Mouse (Mus musculus) kidney, adult 2 months (tissue): ENCODE data around the gene Cenpv. TPM values are rescaled to one million over a fixed set of nuclear protein-coding genes. Genes with fewer than 3 reads are reported as not detected.

Experiments used
- DNase-seq: peaks from one replicate; pipeline ENCODE4 v3.0.0; 2021
- H3K27ac ChIP-seq: fragments of 200-500 bp; 2 replicates; pipeline ENCODE4 v1.5.1; 2012; ENCODE audit warnings: low read depth, low read length, control low read depth, inconsistent platforms; ENCODE audit not compliant: insufficient read depth
- H3K27me3 ChIP-seq: fragments of 200-500 bp; replicated peaks from 2 replicates; pipeline ENCODE4 v1.6.1; 2012; ENCODE audit warnings: mild to moderate bottlenecking, moderate library complexity, low read length, inconsistent platforms; ENCODE audit not compliant: control insufficient read depth, insufficient read depth
- H3K36me3 ChIP-seq: fragments of 200-500 bp; 2 replicates; pipeline ENCODE4 v1.6.1; 2012; ENCODE audit warnings: mild to moderate bottlenecking, moderate library complexity, low read length, inconsistent platforms; ENCODE audit not compliant: control insufficient read depth, insufficient read depth
- H3K4me1 ChIP-seq: fragments of 200-500 bp; 2 replicates; pipeline ENCODE4 v1.6.1; 2011; ENCODE audit warnings: low read length; ENCODE audit not compliant: control insufficient read depth, insufficient read depth
- H3K4me3 ChIP-seq: fragments of 200-500 bp; 2 replicates; pipeline ENCODE4 v1.5.1; 2011; ENCODE audit warnings: mild to moderate bottlenecking, low read depth, low read length, control low read depth; ENCODE audit not compliant: insufficient read depth
- CTCF ChIP-seq: fragments of 200-500 bp; conservative IDR thresholded peaks from 2 replicates; pipeline ENCODE4 v1.5.1; 2011; ENCODE audit warnings: low read depth, mild to moderate bottlenecking, control low read depth, low read length, moderate library complexity, mixed read lengths; ENCODE audit not compliant: insufficient read depth, insufficient read length
- POLR2A ChIP-seq: fragments of 200-500 bp; IDR thresholded peaks from one replicate; pipeline ENCODE4 v1.6.1; 2011; ENCODE audit warnings: low read depth, low read length, control low read depth
- WGBS: fragments of 180-500 bp; shearing (Covaris S2); methylation state at CpG from one replicate; pipeline ENCODE4 v1.1.7; 2018; 5-methylcytosine and 5-hydroxymethylcytosine counted together
- polyA plus RNA-seq: library from polyadenylated mRNA; depleted of rRNA; stranded (reverse); fragments of >200 nt; gene quantifications from 2 replicates; pipeline ENCODE4 v1.2.3, GENCODE M21; 2012

Gene Cenpv
- polyA plus RNA-seq, 1 experiment = 41.7 TPM

- no peak for TF ChIP-seq CTCF
- no peak for TF ChIP-seq POLR2A
- no peaks in the 10 kb centered on the region for H3K36me3 ChIP-seq
- H3K27ac ChIP-seq = no peak overlapping the region
- no peaks in the 10 kb centered on the region for H3K4me1 ChIP-seq
- no peaks in the 10 kb centered on the region for H3K27me3 ChIP-seq
- no peak for DNase-seq
- H3K4me3 ChIP-seq = no peak overlapping the region
- WGBS = 71% methylated on average over 4 of the region's 4 CpGs
Measured at GRCm38 (mm10) chr11:62574703-62575085, 35.6 kb upstream of the Cenpv start.

- no peak for DNase-seq
- H3K27me3 ChIP-seq = no peaks in the 10 kb centered on the region
- no peak within 1 kb of the TSS for H3K27ac ChIP-seq
- TF ChIP-seq POLR2A (no peak), CTCF (no peak)
- H3K4me3 ChIP-seq = no peak within 1 kb of the TSS
- WGBS = 78% methylated on average over 6 of the region's 6 CpGs
- no peaks in the 10 kb centered on the region for H3K36me3 ChIP-seq
- H3K4me1 ChIP-seq = no peaks in the 10 kb centered on the region
Measured at GRCm38 (mm10) chr11:62573959-62574702, 35.1 kb upstream of the Cenpv start, which contains the start of gene Trpv2. Gene Trpv2, plus strand, starts transcription at chr11:62574486.

GRCm38 (mm10) chr11:62568300-62568699 is 29.2 kb upstream of the Cenpv start:
- no peak for TF ChIP-seq POLR2A
- TF ChIP-seq CTCF = no peak
- 83% methylated on average over 3 of the region's 3 CpGs for WGBS

GRCm38 (mm10) chr11:62566211-62566610 is 27.1 kb upstream of the Cenpv start:
- DNase-seq = no peak
- H3K27ac ChIP-seq = no peak overlapping the region
- peaks cover 4% of the 10 kb centered on the region; the same call in 1 of the 2 replicates for H3K4me1 ChIP-seq
- no peak overlapping the region for H3K4me3 ChIP-seq
- no peaks in the 10 kb centered on the region for H3K27me3 ChIP-seq
- no peaks in the 10 kb centered on the region for H3K36me3 ChIP-seq
- WGBS = 34% methylated on average over 1 of the region's 1 CpGs
- TF ChIP-seq CTCF (no peak), POLR2A (no peak)

More at GRCm38 (mm10) chr11:62568300-62568699, 29.2 kb upstream of the Cenpv start:
- H3K27ac ChIP-seq = no peak overlapping the region
- peaks cover 4% of the 10 kb centered on the region; the same call in 1 of the 2 replicates for H3K4me1 ChIP-seq
- no peaks in the 10 kb centered on the region for H3K27me3 ChIP-seq
- H3K36me3 ChIP-seq = no peaks in the 10 kb centered on the region
- no peak for DNase-seq
- H3K4me3 ChIP-seq = no peak overlapping the region

- no peak for TF ChIP-seq CTCF
- Histone ChIP-seq H3K4me3 (no peak overlapping the region), H3K4me1 (peaks cover 4% of the 10 kb centered on the region; the same call in 1 of the 2 replicates), H3K36me3 (no peaks in the 10 kb centered on the region), H3K27ac (no peak overlapping the region), H3K27me3 (no peaks in the 10 kb centered on the region)
- WGBS = 55% methylated on average over 7 of the region's 7 CpGs
- DNase-seq = no peak
Measured at GRCm38 (mm10) chr11:62565747-62566146, 26.7 kb upstream of the Cenpv start.

GRCm38 (mm10) chr11:62563590-62563989 is 24.5 kb upstream of the Cenpv start:
- Histone ChIP-seq H3K27ac (no peak overlapping the region), H3K4me1 (peaks cover 13% of the 10 kb centered on the region), H3K4me3 (no peak overlapping the region), H3K36me3 (no peaks in the 10 kb centered on the region), H3K27me3 (no peaks in the 10 kb centered on the region)
- DNase-seq = no peak
- TF ChIP-seq CTCF (no peak), POLR2A (no peak)
- 91% methylated on average over 2 of the region's 2 CpGs for WGBS

- Histone ChIP-seq H3K27ac (no peak overlapping the region), H3K27me3 (no peaks in the 10 kb centered on the region), H3K4me3 (peak overlapping the region; percentile 46; the same call in 1 of the 2 replicates), H3K4me1 (peaks cover 16% of the 10 kb centered on the region), H3K36me3 (no peaks in the 10 kb centered on the region)
- TF ChIP-seq POLR2A (no peak), CTCF (no peak)
- 54% methylated on average over 43 of the region's 43 CpGs for WGBS
- no peak for DNase-seq
Measured at GRCm38 (mm10) chr11:62560463-62561016, 21.5 kb upstream of the Cenpv start.
